Mouse (Mus musculus) frontal cortex, postnatal 10 days (tissue): ENCODE results near the gene Mthfd1.

Experiments used
- DNase-seq, 2 experiments: peaks; one replicate each; pipeline ENCODE4 v3.0.0; 2022; ENCODE audit warnings: low spot score in 2 of 2, mixed read lengths in 1 of 2

Gene Mthfd1

GRCm38 (mm10) chr12:76263876-76264275, 8.8 kb downstream of the Mthfd1 start:
- DNase-seq = no peak

GRCm38 (mm10) chr12:76264325-76264965, 9.3 kb downstream of the Mthfd1 start:
- DNase-seq = no peak

- no peak for DNase-seq
Measured at GRCm38 (mm10) chr12:76265001-76265400, 9.9 kb downstream of the Mthfd1 start.

- no peak for DNase-seq
Measured at GRCm38 (mm10) chr12:76266875-76267274, 11.8 kb downstream of the Mthfd1 start.

- no peak for DNase-seq
Measured at GRCm38 (mm10) chr12:76268686-76269085, 13.6 kb downstream of the Mthfd1 start.

GRCm38 (mm10) chr12:76269196-76269595, 14.1 kb downstream of the Mthfd1 start:
- no peak for DNase-seq

GRCm38 (mm10) chr12:76271516-76271915, 16.4 kb downstream of the Mthfd1 start:
- no peak for DNase-seq

GRCm38 (mm10) chr12:76272610-76273524, 17.8 kb downstream of the Mthfd1 start:
- DNase-seq = no peak

GRCm38 (mm10) chr12:76278209-76278608, 23.1 kb downstream of the Mthfd1 start:
- no peak for DNase-seq

GRCm38 (mm10) chr12:76280556-76280955, 25.5 kb downstream of the Mthfd1 start:
- DNase-seq = no peak

- no peak for DNase-seq
Measured at GRCm38 (mm10) chr12:76281111-76281660, 26.1 kb downstream of the Mthfd1 start.

- no peak for DNase-seq
Measured at GRCm38 (mm10) chr12:76282132-76282531, 27.0 kb downstream of the Mthfd1 start.

GRCm38 (mm10) chr12:76282532-76283173, 27.6 kb downstream of the Mthfd1 start:
- no peak for DNase-seq

- no peak for DNase-seq
Measured at GRCm38 (mm10) chr12:76285418-76285817, 30.3 kb downstream of the Mthfd1 start.

GRCm38 (mm10) chr12:76287986-76288385, 32.9 kb downstream of the Mthfd1 start:
- DNase-seq = no peak

GRCm38 (mm10) chr12:76288494-76288893, 33.4 kb downstream of the Mthfd1 start:
- DNase-seq = no peak

GRCm38 (mm10) chr12:76289428-76289827, 34.3 kb downstream of the Mthfd1 start:
- DNase-seq = no peak

GRCm38 (mm10) chr12:76290271-76290670, 35.2 kb downstream of the Mthfd1 start:
- no peak for DNase-seq

GRCm38 (mm10) chr12:76293192-76293591, 38.1 kb downstream of the Mthfd1 start:
- DNase-seq = no peak

GRCm38 (mm10) chr12:76297830-76298229, 42.7 kb downstream of the Mthfd1 start:
- no peak for DNase-seq

GRCm38 (mm10) chr12:76299361-76299906, 44.3 kb downstream of the Mthfd1 start:
- DNase-seq = no peak

- DNase-seq = no peak
Measured at GRCm38 (mm10) chr12:76300367-76300766, 45.3 kb downstream of the Mthfd1 start.
